In the genomic region with DNA sequence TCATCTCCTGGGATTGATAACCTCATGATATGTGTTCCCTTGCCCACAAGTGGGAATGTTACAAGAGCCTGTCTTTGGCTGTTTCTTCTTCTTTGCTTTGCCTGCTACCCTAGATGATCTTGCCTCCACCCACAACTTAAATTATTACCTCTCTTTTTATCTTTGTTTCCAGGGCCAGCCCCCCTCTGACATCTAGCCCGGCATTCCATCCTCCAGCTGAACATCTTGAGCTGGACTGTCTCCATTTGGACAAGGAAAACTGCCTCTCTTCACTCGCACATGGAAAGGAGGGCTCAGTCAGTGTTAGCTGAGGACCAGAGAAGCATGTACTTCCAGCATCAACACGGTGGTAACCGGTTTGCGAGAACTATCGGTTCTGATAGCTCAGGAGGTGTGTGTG, we compare ENCODE assay signal across 27 mouse cellular contexts.
DNase-seq lines count a peak whose midpoint lies in the region; ATAC-seq and TF ChIP-seq lines count a peak whose summit lies in the region.
"Had no signal": no experiment of that assay in that cellular context is flagged by ENCODE, and none has a peak within 500 bp of the region (broad histone marks: within the 10 kb centered on the region; RNA-seq: fewer than 3 reads in every experiment).

No protein-coding gene starts in this region.

- peaks cover 14% of the 10 kb centered on the region for H3K4me1 ChIP-seq in kidney, adult 2 months (ENCODE audit: control insufficient read depth, insufficient read depth, low read length)
- H3K4me1 ChIP-seq in kidney, embryonic 16.5 days (ENCODE audit: insufficient read depth, low read length) = peaks cover 2% of the 10 kb centered on the region; the same call in 1 of the 2 replicates
- H3K4me1 ChIP-seq: liver, embryonic 12.5 days; midbrain, embryonic 10.5 days; stomach, embryonic 15.5 days had no signal

- ATAC-seq in kidney, embryonic 16.5 days (ENCODE audit: low FRiP score, low TSS enrichment) = no peak
- ATAC-seq: activated CD4-positive, CD25-positive, alpha-beta regulatory T cell, adult 4 months; forebrain, embryonic 16.5 days; liver, embryonic 12.5 days; liver, postnatal 0 days; midbrain, embryonic 16.5 days had no signal

- H3K4me2 ChIP-seq in kidney, embryonic 16.5 days (replicated peaks; ENCODE audit: low read depth, low read length) = no peak overlapping the region
- H3K4me2 ChIP-seq: hindbrain, embryonic 13.5 days; liver, embryonic 12.5 days; stomach, embryonic 15.5 days had no signal

- no peak overlapping the region for H3K4me3 ChIP-seq in kidney, adult 2 months (ENCODE audit: insufficient read depth, low read depth, low read length)
- H3K4me3 ChIP-seq in kidney, embryonic 16.5 days (ENCODE audit: low read length) = no peak overlapping the region
- H3K4me3 ChIP-seq: erythroblast, embryonic 14.5 days; hindbrain, embryonic 13.5 days; liver, embryonic 12.5 days; midbrain, embryonic 10.5 days; stomach, embryonic 15.5 days had no signal

- H3K9me3 ChIP-seq in kidney, embryonic 16.5 days (ENCODE audit: low read length) = no peaks in the 10 kb centered on the region
- H3K9me3 ChIP-seq: hindbrain, embryonic 13.5 days; liver, embryonic 12.5 days; midbrain, embryonic 10.5 days; stomach, embryonic 15.5 days had no signal

- H3K9ac ChIP-seq in kidney, embryonic 16.5 days (replicated peaks; ENCODE audit: low read length) = no peak overlapping the region
- H3K9ac ChIP-seq: hindbrain, embryonic 13.5 days; liver, embryonic 12.5 days; liver, postnatal 0 days; stomach, embryonic 15.5 days had no signal

- no peaks in the 10 kb centered on the region for H3K36me3 ChIP-seq in kidney, adult 2 months (ENCODE audit: control insufficient read depth, insufficient read depth, low read length)
- no peaks in the 10 kb centered on the region for H3K36me3 ChIP-seq in kidney, embryonic 16.5 days (ENCODE audit: insufficient read depth, low read length)
- H3K36me3 ChIP-seq: hindbrain, embryonic 13.5 days; liver, embryonic 12.5 days; midbrain, embryonic 10.5 days; stomach, embryonic 15.5 days had no signal

- TF ChIP-seq CTCF in kidney, adult 2 months (conservative IDR thresholded peaks at IDR 0.05; ENCODE audit: insufficient read depth, insufficient read length, low read depth, low read length) = no peak

- H3K27me3 ChIP-seq in kidney, adult 2 months (replicated peaks; ENCODE audit: control insufficient read depth, insufficient read depth, low read length) = no peaks in the 10 kb centered on the region
- H3K27me3 ChIP-seq in kidney, embryonic 16.5 days (ENCODE audit: insufficient read depth, low read length) = no peaks in the 10 kb centered on the region
- H3K27me3 ChIP-seq: hindbrain, embryonic 13.5 days; liver, embryonic 12.5 days; stomach, embryonic 15.5 days had no signal

- 54% methylated on average over 6 of the region's 6 CpGs for WGBS in kidney, adult 2 months
- 46% methylated on average over 6 of the region's 6 CpGs for WGBS in kidney, embryonic 16.5 days

- no peak for TF ChIP-seq POLR2A in kidney, adult 2 months (IDR thresholded peaks at IDR 0.05; ENCODE audit: low read depth, low read length)

- 0 out of 2 replicates have a peak overlapping the region, but pooled peaks have one; percentile 6 for H3K27ac ChIP-seq in kidney, adult 2 months (ENCODE audit: insufficient read depth, low read depth, low read length)
- H3K27ac ChIP-seq in kidney, embryonic 16.5 days (ENCODE audit: low read length) = no peak overlapping the region
- H3K27ac ChIP-seq: hindbrain, embryonic 13.5 days; liver, embryonic 12.5 days; midbrain, embryonic 10.5 days; stomach, embryonic 15.5 days had no signal

- no peak for DNase-seq in kidney, adult 2 months
- no peak for DNase-seq in kidney, adult 8-10 months
- DNase-seq in kidney, postnatal 14 days = peak; percentile 28
- peak; percentile 4 for DNase-seq in lung, postnatal 25 days (ENCODE audit: low spot score)
- no peak for DNase-seq in lung, postnatal 14 days
- DNase-seq in cerebellum, adult 11 months = no peak
- DNase-seq: adrenal gland, adult 2 months; adrenal gland, postnatal 36 days; B cell, adult 2 months; cerebellum, adult 2 months; cerebellum, postnatal 14 days; heart, postnatal 4 days; layer of hippocampus, postnatal 36 days; left cerebral cortex, postnatal 4 days; liver, postnatal 0 days; right cerebral cortex, postnatal 25 days; thymus, adult 18-20 months; thymus, postnatal 25 days had no signal

Comparison
In these comparisons a context has a peak if more than half of its experiments do, and no peak if none do; other contexts are left out.
1. DNase-seq: peak in kidney, postnatal 14 days (single experiment) and lung, postnatal 25 days (single experiment); none in kidney, adult 2 months (single experiment), kidney, adult 8-10 months (0 of 2), lung, postnatal 14 days (single experiment) and cerebellum, adult 11 months (single experiment).